Mouse (Mus musculus): Measurements from ENCODE around the gene Gabrd.

GRCm38 (mm10) chr4:155359560-155360464 is 38.1 kb downstream of the Gabrd start:
- TF ChIP-seq CTCF (IDR thresholded peaks at IDR 0.05) (no peak), EP300 (IDR thresholded peaks at IDR 0.05) (no peak)
